Mouse (Mus musculus) heart, embryonic 11.5 days (tissue): ENCODE results near the gene Psmg4. TPM values are rescaled to one million over a fixed set of nuclear protein-coding genes. Genes with fewer than 3 reads are reported as not detected.
A peak's percentile ranks its signal among the peaks of the same experiment; 100 is the strongest.

Experiments used
- ATAC-seq: fragments of 200-750 bp; cut with Nextera tagmentation; replicated peaks from 2 replicates; pipeline ENCODE4 v1.8.0; 2017; ENCODE audit warnings: moderate library complexity; ENCODE audit not compliant: insufficient number of reproducible peaks, low FRiP score, low TSS enrichment
- H3K27ac ChIP-seq: fragments of 300-500 bp; sonication (generic); 2 replicates; pipeline ENCODE4 v1.5.1; 2014; ENCODE audit warnings: mild to moderate bottlenecking, low read depth, low read length
- H3K27me3 ChIP-seq: fragments of 300-500 bp; sonication (generic); 2 replicates; pipeline ENCODE4 v1.6.1; 2014; ENCODE audit warnings: mild to moderate bottlenecking, low read length, mixed read lengths; ENCODE audit not compliant: control insufficient read depth, insufficient read depth
- H3K36me3 ChIP-seq: fragments of 300-500 bp; sonication (generic); 2 replicates; pipeline ENCODE4 v1.6.1; 2014; ENCODE audit warnings: mild to moderate bottlenecking, low read length, moderate library complexity, mixed read lengths; ENCODE audit not compliant: control insufficient read depth, insufficient read depth
- H3K4me1 ChIP-seq: fragments of 300-500 bp; sonication (generic); 2 replicates; pipeline ENCODE4 v1.6.1; 2014; ENCODE audit warnings: low read length; ENCODE audit not compliant: control insufficient read depth, insufficient read depth
- H3K4me2 ChIP-seq: fragments of 300-500 bp; sonication (generic); 2 replicates; pipeline ENCODE4 v1.6.1; 2014; ENCODE audit warnings: mild to moderate bottlenecking, moderate library complexity
- H3K4me3 ChIP-seq: fragments of 300-500 bp; sonication (generic); 2 replicates; pipeline ENCODE4 v1.5.1; 2014; ENCODE audit warnings: low read depth, low read length
- H3K9ac ChIP-seq: fragments of 300-500 bp; sonication (generic); 2 replicates; pipeline ENCODE4 v1.6.1; 2014; ENCODE audit warnings: mild to moderate bottlenecking, low read depth, low read length, moderate library complexity
- H3K9me3 ChIP-seq: fragments of 300-500 bp; sonication (generic); replicated peaks from 2 replicates; pipeline ENCODE4 v1.6.1; 2016; ENCODE audit warnings: low read length; ENCODE audit not compliant: control insufficient read depth
- WGBS: fragments of 180-500 bp; shearing (Covaris S2); extraction: QIAGEN DNeasy Blood & Tissue Kit; methylation state at CpG from one replicate; pipeline ENCODE4 v1.1.7; 2014; ENCODE audit not compliant: insufficient replicate concordance; 5-methylcytosine and 5-hydroxymethylcytosine counted together
- polyA plus RNA-seq: library from polyadenylated mRNA; unstranded; fragments of >200 nt; fragmentation: Nextera tagmentation; extraction: Ambion mirVana; gene quantifications from 2 replicates; pipeline ENCODE4 v1.2.1, GENCODE M21; 2014

Psmg4 gene
- polyA plus RNA-seq, 1 experiment from 2014 or later, result 59.0 TPM

DNA sequence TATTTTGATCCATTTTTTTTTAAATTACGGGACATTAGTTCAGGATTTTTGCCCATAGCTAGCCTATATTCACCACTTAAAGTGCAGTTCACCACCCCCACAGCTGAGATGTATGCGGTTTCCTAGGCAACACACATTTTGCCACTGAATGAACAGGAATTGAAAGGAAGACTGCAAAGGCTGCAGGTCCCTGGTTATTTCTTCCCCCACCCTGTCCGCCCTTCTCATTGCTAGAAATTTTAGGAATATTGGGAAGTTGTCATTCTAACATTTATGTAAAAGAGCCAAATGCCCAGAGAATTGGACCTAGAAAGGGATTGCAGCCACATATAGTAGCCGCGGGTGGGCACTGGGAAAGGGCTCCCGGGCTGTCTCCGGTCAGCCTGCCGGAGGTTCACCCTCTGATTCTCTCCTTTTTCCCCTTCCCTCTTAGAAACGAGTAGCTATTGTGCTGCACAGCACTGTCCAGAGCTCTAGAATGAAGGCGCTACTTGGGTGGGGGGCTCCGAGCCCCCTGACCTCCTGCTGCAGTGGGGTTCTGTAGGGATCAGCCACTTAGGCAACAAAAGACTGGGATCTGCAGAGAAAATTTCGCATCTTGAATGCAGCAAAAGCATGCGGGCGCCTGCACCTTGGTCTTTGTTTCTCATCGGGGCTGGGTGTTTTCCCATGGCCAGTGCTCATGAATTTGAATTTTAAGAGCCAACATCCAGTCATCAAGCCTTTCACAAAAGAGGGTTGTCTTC is 29.3 kb upstream of the Psmg4 start:
- H3K4me3 ChIP-seq, result peak overlapping the region; percentile 32
- 0 out of 2 replicates have a peak overlapping the region, but pooled peaks have one; percentile 58 for H3K9ac ChIP-seq
- H3K4me1 ChIP-seq, result peaks cover 20% of the 10 kb centered on the region
- ATAC-seq, result no peak
- 16% methylated on average over 15 of the region's 15 CpGs for whole genome bisulfite sequencing
- H3K36me3 ChIP-seq, result no peaks in the 10 kb centered on the region
- H3K27ac ChIP-seq, result no peak overlapping the region
- H3K9me3 ChIP-seq, result no peaks in the 10 kb centered on the region
- H3K4me2 ChIP-seq, result peak overlapping the region; percentile 60
- H3K27me3 ChIP-seq, result no peaks in the 10 kb centered on the region; the same call in 1 of the 2 replicates

GRCm38 (mm10) chr13:34134276-34134675 is 28.5 kb upstream of the Psmg4 start:
- H3K4me1 ChIP-seq, result peaks cover 17% of the 10 kb centered on the region; the same call in 1 of the 2 replicates
- no peaks in the 10 kb centered on the region; the same call in 1 of the 2 replicates for H3K27me3 ChIP-seq
- 70% methylated on average over 7 of the region's 7 CpGs for WGBS

GRCm38 (mm10) chr13:34136605-34137004 is 26.2 kb upstream of the Psmg4 start:
- H3K9me3 ChIP-seq, result no peaks in the 10 kb centered on the region
- H3K27me3 ChIP-seq, result no peaks in the 10 kb centered on the region; the same call in 1 of the 2 replicates
- no peak overlapping the region for H3K4me3 ChIP-seq
- H3K36me3 ChIP-seq, result no peaks in the 10 kb centered on the region
- 0 out of 2 replicates have a peak, but pooled peaks have one; percentile 42 for ATAC-seq
- no peak overlapping the region for H3K9ac ChIP-seq
- H3K4me2 ChIP-seq, result no peak overlapping the region
- WGBS, result 68% methylated on average over 7 of the region's 7 CpGs
- no peak overlapping the region for H3K27ac ChIP-seq
- peaks cover 10% of the 10 kb centered on the region; the same call in 1 of the 2 replicates for H3K4me1 ChIP-seq

More at GRCm38 (mm10) chr13:34134276-34134675, 28.5 kb upstream of the Psmg4 start:
- Histone ChIP-seq H3K9ac (no peak overlapping the region), H3K4me3 (no peak overlapping the region), H3K9me3 (no peaks in the 10 kb centered on the region), H3K27ac (no peak overlapping the region), H3K36me3 (no peaks in the 10 kb centered on the region), H3K4me2 (no peak overlapping the region)
- ATAC-seq, result no peak

GRCm38 (mm10) chr13:34143389-34143788 is 19.4 kb upstream of the Psmg4 start:
- Histone ChIP-seq H3K36me3 (no peaks in the 10 kb centered on the region), H3K4me1 (peaks cover 5% of the 10 kb centered on the region), H3K4me2 (no peak overlapping the region), H3K9me3 (no peaks in the 10 kb centered on the region), H3K9ac (no peak overlapping the region), H3K27ac (no peak overlapping the region), H3K27me3 (no peaks in the 10 kb centered on the region), H3K4me3 (no peak overlapping the region)
- no peak for ATAC-seq
- 63% methylated on average over 5 of the region's 5 CpGs for WGBS

DNA sequence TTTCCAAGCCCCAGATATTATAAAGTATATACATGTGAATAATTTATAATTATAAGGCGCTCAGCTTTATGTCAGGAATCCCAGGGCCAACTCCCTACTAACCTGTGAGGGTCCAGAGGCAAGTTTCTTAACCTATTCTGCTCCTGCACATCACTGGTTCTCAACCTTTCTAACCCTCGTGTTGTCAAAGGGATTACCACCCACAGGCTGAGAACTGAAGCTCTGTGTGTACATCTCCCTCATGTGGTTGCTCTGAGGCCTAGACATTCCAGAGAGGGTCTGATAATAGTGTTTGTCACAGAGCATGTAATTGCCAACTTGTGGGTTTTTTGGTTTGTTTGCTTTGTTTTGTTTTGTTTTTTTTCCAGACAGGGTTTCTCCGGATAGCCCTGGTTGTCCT is 15.8 kb upstream of the Psmg4 start:
- H3K9ac ChIP-seq, result no peak overlapping the region
- no peak overlapping the region for H3K4me2 ChIP-seq
- no peak overlapping the region for H3K27ac ChIP-seq
- H3K4me1 ChIP-seq, result peaks cover 16% of the 10 kb centered on the region
- H3K4me3 ChIP-seq, result no peak overlapping the region
- no peaks in the 10 kb centered on the region for H3K9me3 ChIP-seq
- H3K36me3 ChIP-seq, result no peaks in the 10 kb centered on the region
- no peaks in the 10 kb centered on the region for H3K27me3 ChIP-seq
- ATAC-seq, result no peak
- 64% methylated on average over 3 of the region's 3 CpGs for WGBS

GRCm38 (mm10) chr13:34148181-34148580 is 14.6 kb upstream of the Psmg4 start:
- WGBS, result 71% methylated on average over 3 of the region's 3 CpGs
- Histone ChIP-seq H3K4me1 (peaks cover 16% of the 10 kb centered on the region), H3K27me3 (no peaks in the 10 kb centered on the region), H3K4me2 (no peak overlapping the region), H3K9ac (no peak overlapping the region), H3K27ac (no peak overlapping the region), H3K36me3 (no peaks in the 10 kb centered on the region), H3K4me3 (no peak overlapping the region), H3K9me3 (no peaks in the 10 kb centered on the region)
- no peak for ATAC-seq

DNA sequence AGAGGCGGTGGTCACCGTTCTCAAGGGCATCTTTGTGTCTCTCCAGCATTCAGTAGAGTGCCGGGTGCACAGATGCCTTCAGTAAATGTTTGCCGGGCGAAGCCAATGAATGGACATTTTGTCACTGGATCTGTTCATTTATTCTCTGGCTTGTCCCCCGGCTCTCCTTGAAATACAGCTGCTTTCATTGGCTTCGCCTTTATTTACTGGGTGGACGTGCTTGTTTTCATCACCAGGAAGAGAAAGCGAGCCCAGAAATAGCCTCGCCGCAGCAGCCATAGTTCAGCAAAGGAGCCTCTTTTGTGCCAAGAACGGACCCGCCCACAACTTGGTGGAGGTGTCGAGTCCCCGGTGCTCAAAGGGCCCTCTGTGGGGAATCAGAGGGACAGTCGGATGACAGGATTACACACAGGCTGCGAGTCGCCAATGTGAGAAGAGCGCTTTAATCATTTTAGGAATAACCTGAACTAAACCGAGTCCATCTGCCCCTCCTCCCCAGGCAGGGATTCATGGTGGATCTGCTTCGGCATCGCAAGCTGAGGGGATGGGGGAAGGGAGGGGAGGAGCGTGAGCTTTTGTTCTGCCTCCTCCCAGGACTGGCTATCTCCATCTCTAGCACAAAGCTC is 13.9 kb upstream of the Psmg4 start:
- H3K4me1 ChIP-seq, result peaks cover 18% of the 10 kb centered on the region
- H3K4me2 ChIP-seq, result peak overlapping the region; percentile 66
- peak overlapping the region; percentile 33 for H3K4me3 ChIP-seq
- peak overlapping the region; percentile 57; the same call in 1 of the 2 replicates for H3K27ac ChIP-seq
- no peaks in the 10 kb centered on the region for H3K9me3 ChIP-seq
- peak; percentile 50; the same call in 1 of the 2 replicates for ATAC-seq
- 6% methylated on average over 23 of the region's 23 CpGs for WGBS
- no peaks in the 10 kb centered on the region for H3K36me3 ChIP-seq
- no peaks in the 10 kb centered on the region for H3K27me3 ChIP-seq
- H3K9ac ChIP-seq, result peak overlapping the region; percentile 59

DNA sequence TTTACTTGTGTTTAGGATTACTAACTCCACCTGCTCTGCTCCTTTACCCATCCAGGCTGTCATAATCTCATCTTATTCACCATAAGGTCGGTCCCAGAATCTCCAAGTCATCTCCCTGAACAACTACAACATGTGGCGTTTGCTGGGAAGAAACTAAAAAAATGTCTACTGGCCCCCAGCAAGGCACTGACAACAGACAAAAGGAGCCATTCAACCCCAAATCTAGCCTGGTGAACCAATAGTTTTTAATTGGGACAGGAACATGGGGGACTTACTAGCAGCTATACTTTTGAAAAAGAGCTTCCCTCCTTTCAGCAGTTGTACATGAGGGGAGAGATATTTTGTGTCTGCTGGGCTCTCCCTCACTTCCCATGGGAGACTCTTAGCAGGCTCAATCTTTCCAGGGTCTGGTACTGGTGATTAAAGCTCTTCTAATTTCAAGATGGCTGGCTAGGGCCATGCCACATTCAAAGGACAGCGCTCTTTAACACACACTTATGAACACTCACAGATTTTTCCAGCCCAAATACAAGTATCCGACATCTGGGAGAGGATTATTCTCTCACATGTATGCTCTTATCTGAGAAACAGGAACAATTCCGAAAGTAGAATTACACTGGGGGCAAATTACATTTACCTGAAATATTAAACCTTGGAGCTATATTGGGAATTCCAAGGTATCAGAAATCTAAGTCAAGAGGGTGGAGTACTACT is 13.1 kb upstream of the Psmg4 start:
- no peak for ATAC-seq
- peak overlapping the region; percentile 57; the same call in 1 of the 2 replicates for H3K27ac ChIP-seq
- 47% methylated on average over 5 of the region's 5 CpGs for WGBS
- H3K4me3 ChIP-seq, result peak overlapping the region; percentile 33
- peak overlapping the region; percentile 66 for H3K4me2 ChIP-seq
- no peaks in the 10 kb centered on the region for H3K27me3 ChIP-seq
- peaks cover 18% of the 10 kb centered on the region for H3K4me1 ChIP-seq
- H3K9me3 ChIP-seq, result no peaks in the 10 kb centered on the region
- no peaks in the 10 kb centered on the region for H3K36me3 ChIP-seq
- H3K9ac ChIP-seq, result peak overlapping the region; percentile 28; the same call in 1 of the 2 replicates
